Mouse (Mus musculus): ENCODE data around the gene Rnf17. TPM values are rescaled to one million over a fixed set of nuclear protein-coding genes. Genes with fewer than 3 reads are reported as not detected.

Gene Rnf17
- polyA plus RNA-seq (2012; ENCODE audit: low replicate concordance) = 0.93 TPM in 1 of 2 replicates, not detected in the other

GRCm38 (mm10) chr14:56402311-56403071 lies at the start of gene Rnf17:
Gene Rnf17, plus strand, starts transcription at chr14:56402581.

GRCm38 (mm10) chr14:56364711-56365237 lies 37.6 kb upstream of the Rnf17 start, which contains the start of gene Atp12a:
Gene Atp12a, plus strand, starts transcription at chr14:56365068.

Other genes with a start within 250 kb of the Rnf17 start
- not detected in 2 replicates for gene Gzmg, start 243.0 kb upstream of the Rnf17 start, polyA plus RNA-seq (2012; ENCODE audit: low replicate concordance)
- gene Gzmn, start 228.0 kb upstream of the Rnf17 start, polyA plus RNA-seq (2012; ENCODE audit: low replicate concordance) = not detected in 2 replicates
- gene Gzmf, start 191.2 kb upstream of the Rnf17 start, polyA plus RNA-seq (2012; ENCODE audit: low replicate concordance) = not detected in 2 replicates
- not detected in 2 replicates for gene Gzmc, start 167.9 kb upstream of the Rnf17 start, polyA plus RNA-seq (2012; ENCODE audit: low replicate concordance)
- gene Gzmb, start 140.3 kb upstream of the Rnf17 start, polyA plus RNA-seq (2012; ENCODE audit: low replicate concordance) = 0.20 and 0.52 TPM in 2 replicates
- not detected in 2 replicates for gene Atp12a, start 37.5 kb upstream of the Rnf17 start, polyA plus RNA-seq (2012; ENCODE audit: low replicate concordance)
- 1.3 and 2.3 TPM in 2 replicates for gene Cenpj, start 172.8 kb downstream of the Rnf17 start, polyA plus RNA-seq (2012; ENCODE audit: low replicate concordance)
- 1.9 and 5.3 TPM in 2 replicates for gene Parp4, start 173.0 kb downstream of the Rnf17 start, polyA plus RNA-seq (2012; ENCODE audit: low replicate concordance)

Data from leukemia stem cell, adult 10-12 weeks (primary cell).